Mouse (Mus musculus) cortical plate, adult 2 months (tissue): ENCODE measurements around the gene Mt1.
A peak's percentile ranks its signal among the peaks of the same experiment; 100 is the strongest.

Experiments used
- CTCF ChIP-seq: fragments of 200-500 bp; IDR thresholded peaks from 2 replicates; pipeline ENCODE4 v1.5.1; 2011; ENCODE audit warnings: mild to moderate bottlenecking, control low read depth, low read length; ENCODE audit not compliant: insufficient read depth; ENCODE audit errors: extremely low read depth
- POLR2A ChIP-seq: fragments of 200-500 bp; IDR thresholded peaks from 2 replicates; pipeline ENCODE4 v1.6.1; 2011; ENCODE audit warnings: mild to moderate bottlenecking, low read length, control low read depth; ENCODE audit not compliant: insufficient read depth; ENCODE audit errors: extremely low read depth

DNA sequence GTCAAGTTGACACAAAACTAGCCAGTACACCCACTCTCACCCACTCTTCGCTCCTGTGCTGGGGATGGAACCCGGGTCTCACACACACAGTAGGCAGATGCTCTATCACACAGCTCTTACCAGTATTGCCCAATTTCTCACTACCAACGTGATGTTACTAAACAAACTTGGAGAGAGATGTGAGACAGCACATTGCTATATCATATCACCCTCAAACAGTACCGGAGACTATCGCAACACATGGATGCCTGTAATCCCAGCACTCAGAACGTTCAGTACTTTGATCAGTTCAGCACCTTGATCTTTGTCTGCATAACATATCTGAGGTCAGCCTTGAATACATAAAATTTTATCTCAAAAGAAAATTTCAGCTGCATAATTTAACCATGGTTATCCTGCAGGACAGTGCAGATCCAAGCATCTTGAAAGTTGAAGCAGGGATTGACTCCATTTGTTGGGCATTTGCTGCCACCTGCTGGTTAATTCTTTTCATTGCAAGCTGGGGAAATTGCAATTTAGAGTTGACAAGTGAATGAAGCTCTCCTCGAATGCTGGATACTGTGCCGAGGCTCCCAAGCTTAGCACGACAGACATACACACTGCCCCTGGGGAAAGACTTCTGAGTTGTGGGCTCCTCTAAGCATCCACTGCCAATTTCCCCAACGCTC lies 20.5 kb downstream of the Mt1 start:
- no peak for TF ChIP-seq POLR2A
- peak; percentile 84; the same call in 1 of the 2 replicates for TF ChIP-seq CTCF
